Mouse (Mus musculus) neural tube, embryonic 15.5 days (tissue): ENCODE measurements around the gene Zswim3. TPM values are rescaled to one million over a fixed set of nuclear protein-coding genes. Genes with fewer than 3 reads are reported as not detected.
"Not testable (repeated sequence)": the region's sequence is repeated elsewhere in the genome, so short reads cannot be mapped to it uniquely, and the experiment has no call there.

Experiments used
- ATAC-seq: fragments of 200-750 bp; cut with Nextera tagmentation; 2 replicates; pipeline ENCODE4 v1.8.0; 2017; ENCODE audit warnings: mild to moderate bottlenecking, moderate TSS enrichment, moderate library complexity; ENCODE audit not compliant: low FRiP score
- H3K27ac ChIP-seq: fragments of 300-500 bp; sonication (generic); replicated peaks from 2 replicates; pipeline ENCODE4 v1.5.1; 2015; ENCODE audit warnings: mild to moderate bottlenecking, inconsistent platforms
- H3K27me3 ChIP-seq: fragments of 300-500 bp; sonication (generic); replicated peaks from 2 replicates; pipeline ENCODE4 v1.6.1; 2015; ENCODE audit warnings: inconsistent platforms
- H3K36me3 ChIP-seq: fragments of 300-500 bp; sonication (generic); 2 replicates; pipeline ENCODE4 v1.6.1; 2015; ENCODE audit warnings: inconsistent platforms
- H3K4me1 ChIP-seq: fragments of 300-500 bp; sonication (generic); 2 replicates; pipeline ENCODE4 v1.6.1; 2015; ENCODE audit warnings: inconsistent platforms
- H3K4me2 ChIP-seq: fragments of 300-500 bp; sonication (generic); 2 replicates; pipeline ENCODE4 v1.6.1; 2015; ENCODE audit warnings: inconsistent platforms, mild to moderate bottlenecking, moderate library complexity
- H3K4me3 ChIP-seq: fragments of 300-500 bp; sonication (generic); replicated peaks from 2 replicates; pipeline ENCODE4 v1.5.1; 2015; ENCODE audit warnings: mild to moderate bottlenecking, inconsistent platforms
- H3K9ac ChIP-seq: fragments of 300-500 bp; sonication (generic); replicated peaks from 2 replicates; pipeline ENCODE4 v1.6.1; 2015; ENCODE audit warnings: mild to moderate bottlenecking, inconsistent platforms
- H3K9me3 ChIP-seq: fragments of 300-500 bp; sonication (generic); replicated peaks from 2 replicates; pipeline ENCODE4 v1.6.1; 2016; ENCODE audit warnings: inconsistent platforms
- WGBS: fragments of 180-500 bp; shearing (Covaris S2); methylation state at CpG from one replicate; pipeline ENCODE4 v1.1.7; 2015; ENCODE audit warnings: mixed read lengths; 5-methylcytosine and 5-hydroxymethylcytosine counted together
- polyA plus RNA-seq: library from polyadenylated mRNA; unstranded; fragments of >200 nt; fragmentation: Nextera tagmentation; extraction: Ambion mirVana; gene quantifications from 2 replicates; pipeline ENCODE4 v1.2.1, GENCODE M21; 2015

Zswim3 gene
- polyA plus RNA-seq, 1 experiment from 2014 or later: 16.2 TPM

DNA sequence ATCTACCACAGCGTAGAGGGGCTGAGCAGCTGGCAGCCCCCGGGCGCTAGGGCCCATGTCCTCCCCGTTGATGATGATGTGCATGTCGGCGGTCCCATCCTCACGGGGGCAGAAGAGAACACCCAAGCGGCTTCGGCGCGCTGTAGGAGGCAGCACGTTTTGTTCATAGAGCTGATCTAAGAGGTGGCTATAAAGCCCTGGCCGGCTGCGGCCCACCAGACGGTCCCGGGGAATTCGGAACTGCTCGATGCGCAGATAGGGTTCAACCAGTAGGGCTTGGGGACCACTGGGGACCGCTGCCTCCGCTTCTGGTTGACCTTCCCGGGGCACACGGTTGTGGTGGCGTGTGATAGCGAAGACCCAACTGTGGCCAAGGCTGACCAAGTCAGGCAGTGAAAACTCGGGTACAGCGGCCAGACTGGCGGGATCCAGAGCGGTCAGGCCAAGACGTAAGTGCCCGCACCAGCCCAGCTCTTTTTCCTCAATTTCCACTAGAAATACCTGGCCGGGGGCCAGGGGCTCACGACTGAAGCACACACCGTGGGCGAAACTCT, 27.9 kb downstream of the Zswim3 start, which contains the start of gene Ctsa:
Gene Ctsa, plus strand, starts transcription at position 126 of the 554 bp plus-strand sequence.
- peak within 1 kb of the TSS; percentile 78 for H3K4me3 ChIP-seq
- H3K27me3 ChIP-seq: no peaks in the 10 kb centered on the region
- ATAC-seq: peak; percentile 68
- H3K27ac ChIP-seq: peak within 1 kb of the TSS; percentile 85
- peaks cover 16% of the 10 kb centered on the region for H3K36me3 ChIP-seq
- H3K4me2 ChIP-seq: peak within 1 kb of the TSS; percentile 93
- H3K9me3 ChIP-seq: no peaks in the 10 kb centered on the region
- H3K9ac ChIP-seq: peak within 1 kb of the TSS; percentile 78
- WGBS: under 1% methylated on average over 35 of the region's 35 CpGs
- peaks cover 26% of the 10 kb centered on the region for H3K4me1 ChIP-seq

DNA sequence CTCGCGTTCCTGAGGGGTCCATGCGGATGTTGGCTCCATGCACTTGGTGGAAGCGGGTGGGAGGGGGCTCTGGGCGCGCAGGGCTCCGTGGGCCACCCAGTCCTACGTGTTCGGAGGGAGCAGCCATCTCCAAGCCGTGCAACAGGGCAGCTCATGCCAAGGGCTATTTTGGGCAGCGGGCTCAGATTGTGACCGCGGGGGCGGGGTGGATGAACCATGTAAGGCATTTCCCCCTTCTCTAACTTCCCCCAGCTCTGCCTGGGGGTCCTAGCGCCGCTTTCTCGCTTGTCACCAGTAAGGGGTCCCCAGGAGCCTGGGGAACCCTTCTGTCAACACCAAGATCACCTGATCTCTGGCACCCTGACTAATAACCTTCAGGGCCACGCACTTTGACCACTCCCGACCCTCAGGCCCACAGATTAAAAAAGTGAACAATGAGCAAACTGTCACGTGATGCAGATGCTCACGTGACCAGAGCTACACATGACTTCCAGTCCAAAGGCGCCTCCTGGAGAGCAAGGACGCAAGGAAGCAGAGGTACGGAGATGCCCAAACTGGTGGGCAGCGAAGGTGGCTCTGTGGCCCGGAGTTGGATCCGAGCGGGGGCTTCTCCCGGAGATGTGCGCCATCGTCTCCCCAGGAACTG, 28.5 kb downstream of the Zswim3 start, which contains the start of gene Neurl2:
Gene Neurl2, minus strand, starts transcription at position 143 of the 646 bp plus-strand sequence.
- under 1% methylated on average over 31 of the region's 31 CpGs for WGBS
- Histone ChIP-seq H3K4me2 (peak within 1 kb of the TSS; percentile 93), H3K9ac (peak within 1 kb of the TSS; percentile 78), H3K36me3 (peaks cover 11% of the 10 kb centered on the region), H3K27me3 (no peaks in the 10 kb centered on the region), H3K4me1 (peaks cover 26% of the 10 kb centered on the region), H3K27ac (peak within 1 kb of the TSS; percentile 85), H3K9me3 (no peaks in the 10 kb centered on the region), H3K4me3 (peak within 1 kb of the TSS; percentile 78)
- ATAC-seq: peak; percentile 79

DNA sequence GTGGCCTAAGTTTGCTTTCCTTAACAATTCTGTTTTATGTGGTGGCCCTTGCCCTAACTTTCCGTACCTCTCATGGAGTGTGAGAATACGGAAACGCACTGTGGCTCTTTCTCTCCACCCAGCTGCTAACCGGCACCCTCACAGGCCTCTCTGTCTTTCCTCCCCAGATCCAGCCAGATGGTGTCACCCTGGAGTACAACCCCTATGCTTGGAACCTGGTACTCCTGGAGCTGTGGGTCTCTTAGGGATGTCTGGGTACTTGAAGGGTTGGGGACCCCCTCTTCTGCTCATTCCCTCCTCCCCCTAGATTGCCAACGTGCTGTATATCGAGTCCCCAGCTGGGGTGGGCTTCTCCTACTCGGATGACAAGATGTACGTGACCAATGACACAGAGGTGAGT, 29.6 kb downstream of the Zswim3 start:
- H3K4me1 ChIP-seq: peaks cover 26% of the 10 kb centered on the region
- ATAC-seq: no peak
- WGBS: 44% methylated on average over 8 of the region's 8 CpGs
- H3K4me2 ChIP-seq: peak overlapping the region; percentile 93
- peaks cover 8% of the 10 kb centered on the region for H3K36me3 ChIP-seq
- H3K9me3 ChIP-seq: no peaks in the 10 kb centered on the region
- no peaks in the 10 kb centered on the region for H3K27me3 ChIP-seq
- H3K27ac ChIP-seq: peak overlapping the region; percentile 85; the same call in 1 of the 2 replicates
- H3K9ac ChIP-seq: peak overlapping the region; percentile 78; the same call in 1 of the 2 replicates
- peak overlapping the region; percentile 78 for H3K4me3 ChIP-seq

GRCm38 (mm10) chr2:164835164-164835563, 30.3 kb downstream of the Zswim3 start:
- Histone ChIP-seq H3K9ac (no peak overlapping the region), H3K9me3 (no peaks in the 10 kb centered on the region), H3K36me3 (peaks cover 14% of the 10 kb centered on the region), H3K4me3 (no peak overlapping the region), H3K4me2 (peak overlapping the region; percentile 93), H3K27ac (no peak overlapping the region), H3K4me1 (peaks cover 26% of the 10 kb centered on the region), H3K27me3 (no peaks in the 10 kb centered on the region)
- no peak for ATAC-seq
- 98% methylated on average over 4 of the region's 4 CpGs for WGBS

GRCm38 (mm10) chr2:164845782-164846181, 40.9 kb downstream of the Zswim3 start:
- no peak overlapping the region for H3K9ac ChIP-seq
- 64% methylated on average over 3 of the region's 3 CpGs for WGBS

DNA sequence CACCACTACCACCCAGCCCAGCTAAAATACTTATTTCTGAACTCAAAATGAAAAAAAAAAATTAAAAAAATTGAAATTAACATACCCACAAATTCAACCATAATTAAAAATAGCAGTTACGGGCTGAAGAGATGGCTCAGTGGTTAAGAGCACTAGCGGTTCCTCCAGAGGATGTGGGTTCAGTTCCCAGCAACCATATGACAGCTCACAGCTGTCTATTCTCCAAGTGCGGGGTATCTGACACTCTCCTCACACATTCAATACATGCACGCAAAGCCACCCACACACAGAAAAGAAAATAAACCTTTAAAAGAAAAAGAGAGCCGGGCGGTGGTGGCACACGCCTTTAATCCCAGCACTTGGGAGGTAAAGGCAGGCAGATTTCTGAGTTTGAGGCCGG, 45.2 kb downstream of the Zswim3 start:
- no peak for ATAC-seq
- H3K9me3 ChIP-seq: no peaks in the 10 kb centered on the region
- H3K4me2 ChIP-seq: no peak overlapping the region
- no peaks in the 10 kb centered on the region for H3K4me1 ChIP-seq
- H3K27ac ChIP-seq: no peak overlapping the region
- 93% methylated on average over 8 of the region's 8 CpGs for WGBS
- no peak overlapping the region for H3K9ac ChIP-seq
- H3K27me3 ChIP-seq: peaks cover 4% of the 10 kb centered on the region
- H3K4me3 ChIP-seq: no peak overlapping the region
- H3K36me3 ChIP-seq: peaks cover 2% of the 10 kb centered on the region; the same call in 1 of the 2 replicates

More at GRCm38 (mm10) chr2:164845782-164846181, 40.9 kb downstream of the Zswim3 start:
- Histone ChIP-seq H3K27ac (no peak overlapping the region), H3K27me3 (no peaks in the 10 kb centered on the region), H3K36me3 (peaks cover 2% of the 10 kb centered on the region; the same call in 1 of the 2 replicates), H3K4me2 (no peak overlapping the region), H3K9me3 (no peaks in the 10 kb centered on the region), H3K4me1 (no peaks in the 10 kb centered on the region), H3K4me3 (no peak overlapping the region)
- ATAC-seq: no peak

DNA sequence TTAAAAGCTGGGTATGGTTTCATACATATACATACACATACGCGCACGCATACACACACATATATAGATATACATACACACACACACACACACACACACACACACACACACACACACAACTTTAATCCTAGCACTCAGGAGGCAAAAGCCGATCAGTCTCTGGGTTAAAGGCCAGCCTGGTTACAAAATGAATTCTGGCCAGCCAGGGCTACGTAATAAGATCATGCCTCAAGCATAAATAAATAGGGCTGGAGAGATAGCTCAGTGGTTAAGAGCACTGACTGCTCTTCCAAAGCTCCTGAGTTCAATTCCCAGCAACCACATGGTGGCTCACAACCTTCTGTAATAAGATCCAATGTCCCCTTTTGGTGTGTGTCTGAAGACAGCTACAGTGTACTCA, 50.7 kb downstream of the Zswim3 start:
- 82% methylated on average over 5 of the region's 5 CpGs for WGBS
- Histone ChIP-seq H3K4me3 (peak overlapping the region; percentile 50; the same call in 1 of the 2 replicates), H3K4me1 (peaks cover 26% of the 10 kb centered on the region)

DNA sequence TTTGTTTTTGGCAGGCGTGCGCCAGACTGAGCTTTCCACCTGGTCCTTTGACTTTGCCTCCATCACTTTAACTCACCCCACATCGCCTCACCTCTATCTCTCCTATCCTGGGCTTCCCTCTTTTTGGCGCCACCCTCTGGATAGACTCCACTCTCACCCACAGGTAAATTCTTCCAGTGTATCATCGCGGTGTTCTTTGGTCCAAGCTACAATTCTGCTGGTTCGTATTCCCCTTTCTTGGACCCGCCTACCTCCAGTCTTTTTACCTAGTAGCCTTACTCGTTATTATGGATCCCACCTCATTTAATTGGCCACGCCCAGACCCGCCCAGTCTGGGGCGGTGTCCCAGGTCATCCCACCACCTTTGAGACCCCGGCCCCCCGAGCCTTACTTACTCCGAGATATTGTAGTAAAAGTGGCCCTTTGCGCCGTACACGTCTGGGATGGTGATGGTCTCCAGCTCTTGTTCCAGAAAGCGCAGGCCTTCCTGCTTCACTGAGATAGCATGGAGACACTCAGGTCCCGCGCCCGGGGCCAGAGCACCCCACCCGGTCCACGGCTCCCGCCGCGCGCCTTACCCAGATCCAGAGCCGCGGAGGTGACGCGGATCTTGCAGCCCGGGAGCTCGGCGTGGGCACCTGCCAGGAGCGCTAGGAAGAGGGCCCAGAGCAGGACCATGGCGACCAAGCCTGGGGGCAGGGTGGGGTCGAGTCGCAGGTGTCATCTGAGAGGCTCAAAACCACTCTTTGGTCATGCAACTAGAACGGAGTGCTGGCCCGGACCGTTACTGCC, 51.6 kb downstream of the Zswim3 start:
- Histone ChIP-seq H3K4me3 (peak overlapping the region; percentile 50), H3K9ac (peak overlapping the region; percentile 50), H3K4me1 (peaks cover 26% of the 10 kb centered on the region), H3K36me3 (no peaks in the 10 kb centered on the region), H3K9me3 (no peaks in the 10 kb centered on the region), H3K4me2 (peak overlapping the region; percentile 96), H3K27me3 (peaks cover 51% of the 10 kb centered on the region), H3K27ac (peak overlapping the region; percentile 69; the same call in 1 of the 2 replicates)
- peak; percentile 19; the same call in 1 of the 2 replicates for ATAC-seq
- 2% methylated on average over 42 of the region's 42 CpGs for WGBS

More for the DNA sequence above, 50.7 kb downstream of the Zswim3 start:
- peaks cover 47% of the 10 kb centered on the region for H3K27me3 ChIP-seq
- H3K4me2 ChIP-seq: peak overlapping the region; percentile 96
- ATAC-seq, H3K36me3 ChIP-seq, H3K9me3 ChIP-seq, H3K9ac ChIP-seq, H3K27ac ChIP-seq: not testable (repeated sequence)

DNA sequence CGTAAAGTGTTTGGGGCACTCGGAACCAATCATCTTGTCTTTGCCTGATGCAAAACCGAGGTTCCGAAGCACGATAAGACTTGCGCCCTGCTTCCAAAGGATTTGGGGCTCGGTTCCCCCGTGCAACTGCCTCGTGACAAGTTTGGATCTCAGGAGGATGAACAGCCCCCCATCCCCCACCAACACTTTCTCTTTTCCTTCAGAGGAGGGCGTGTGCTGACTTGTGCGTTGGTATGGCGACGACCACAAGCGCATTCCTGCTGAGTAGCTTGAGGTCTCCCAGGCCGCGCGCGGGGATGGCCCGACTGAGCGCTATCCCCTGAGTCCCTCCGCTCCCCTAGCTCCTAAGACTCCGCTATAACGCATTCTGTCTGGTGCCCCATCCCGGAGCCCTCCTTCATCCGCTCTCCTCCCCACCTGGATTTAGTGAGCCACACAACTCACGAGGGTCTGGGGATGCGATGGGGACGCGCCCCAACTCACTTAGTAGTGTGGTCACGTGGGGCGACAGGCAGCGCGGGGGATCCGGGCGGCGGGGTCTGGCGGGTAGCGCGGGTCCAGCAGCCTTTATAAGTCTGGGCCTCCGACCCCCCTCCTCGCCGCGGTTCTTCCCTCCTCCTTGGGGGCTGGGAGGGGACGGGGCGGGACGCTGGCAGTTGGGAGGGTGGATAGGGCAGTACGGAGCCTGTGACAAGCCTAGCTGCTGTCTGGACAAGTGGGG, 52.4 kb downstream of the Zswim3 start, which contains the start of gene Pltp:
Gene Pltp, minus strand, starts transcription at position 611 of the 721 bp plus-strand sequence.
- under 1% methylated on average over 47 of the region's 47 CpGs for WGBS
- H3K9me3 ChIP-seq: no peaks in the 10 kb centered on the region
- H3K4me2 ChIP-seq: peak within 1 kb of the TSS; percentile 96
- peak within 1 kb of the TSS; percentile 50 for H3K9ac ChIP-seq
- H3K27me3 ChIP-seq: peaks cover 51% of the 10 kb centered on the region
- ATAC-seq: peak; percentile 88
- peak within 1 kb of the TSS; percentile 50 for H3K4me3 ChIP-seq
- H3K27ac ChIP-seq: peak within 1 kb of the TSS; percentile 69
- H3K4me1 ChIP-seq: peaks cover 26% of the 10 kb centered on the region
- no peaks in the 10 kb centered on the region for H3K36me3 ChIP-seq

- peaks cover 28% of the 10 kb centered on the region for H3K4me1 ChIP-seq
- WGBS: 3% methylated on average over 19 of the region's 19 CpGs
- H3K36me3 ChIP-seq: no peaks in the 10 kb centered on the region
- no peaks in the 10 kb centered on the region for H3K9me3 ChIP-seq
- peak overlapping the region; percentile 96 for H3K4me2 ChIP-seq
- 0 out of 2 replicates have a peak overlapping the region, but pooled peaks have one; percentile 69 for H3K27ac ChIP-seq
- no peak for ATAC-seq
- H3K9ac ChIP-seq: peak overlapping the region; percentile 50
- H3K4me3 ChIP-seq: peak overlapping the region; percentile 50
- H3K27me3 ChIP-seq: peaks cover 51% of the 10 kb centered on the region
Observed at GRCm38 (mm10) chr2:164857842-164858553, 53.1 kb downstream of the Zswim3 start.
